Mouse (Mus musculus) midbrain, embryonic 11.5 days (tissue): Measurements from ENCODE around the gene Lad1. TPM values are rescaled to one million over a fixed set of nuclear protein-coding genes. Genes with fewer than 3 reads are reported as not detected.

ENCODE experiments used
- ATAC-seq: fragments of 200-750 bp; cut with Nextera tagmentation; 2 replicates; pipeline ENCODE4 v1.8.0; 2017; ENCODE audit warnings: moderate TSS enrichment, moderate library complexity; ENCODE audit not compliant: low FRiP score
- DNase-seq: peaks from one replicate; pipeline ENCODE4 v3.0.0; 2015; ENCODE audit warnings: low spot score; ENCODE audit errors: missing footprints
- H3K27ac ChIP-seq: fragments of 300-500 bp; sonication (generic); 2 replicates; pipeline ENCODE4 v1.5.1; 2014; ENCODE audit warnings: low read depth, low read length
- H3K27me3 ChIP-seq: fragments of 300-500 bp; sonication (generic); 2 replicates; pipeline ENCODE4 v1.6.1; 2014; ENCODE audit warnings: mild to moderate bottlenecking, low read length, moderate library complexity, mixed read lengths; ENCODE audit not compliant: control insufficient read depth, insufficient read depth
- H3K36me3 ChIP-seq: fragments of 300-500 bp; sonication (generic); 2 replicates; pipeline ENCODE4 v1.6.1; 2014; ENCODE audit warnings: mild to moderate bottlenecking, low read length, moderate library complexity, mixed read lengths; ENCODE audit not compliant: control insufficient read depth, insufficient read depth
- H3K4me1 ChIP-seq: fragments of 300-500 bp; sonication (generic); 2 replicates; pipeline ENCODE4 v1.6.1; 2014; ENCODE audit warnings: low read length; ENCODE audit not compliant: control insufficient read depth, insufficient read depth
- H3K4me2 ChIP-seq: fragments of 300-500 bp; sonication (generic); 2 replicates; pipeline ENCODE4 v1.6.1; 2014; ENCODE audit warnings: mild to moderate bottlenecking, moderate library complexity
- H3K4me3 ChIP-seq: fragments of 300-500 bp; sonication (generic); 2 replicates; pipeline ENCODE4 v1.5.1; 2014; ENCODE audit warnings: low read depth, low read length
- H3K9ac ChIP-seq: fragments of 300-500 bp; sonication (generic); 2 replicates; pipeline ENCODE4 v1.6.1; 2014; ENCODE audit warnings: low read length
- H3K9me3 ChIP-seq: fragments of 300-500 bp; sonication (generic); 2 replicates; pipeline ENCODE4 v1.6.1; 2016; ENCODE audit warnings: low read length; ENCODE audit not compliant: control insufficient read depth
- WGBS: fragments of 180-500 bp; shearing (Covaris S2); extraction: QIAGEN DNeasy Blood & Tissue Kit; methylation state at CpG from one replicate; pipeline ENCODE4 v1.1.7; 2014; 5-methylcytosine and 5-hydroxymethylcytosine counted together
- polyA plus RNA-seq: library from polyadenylated mRNA; unstranded; fragments of >200 nt; fragmentation: Nextera tagmentation; extraction: Ambion mirVana; gene quantifications from 2 replicates; pipeline ENCODE4 v1.2.1, GENCODE M21; 2014

The Lad1 gene
- polyA plus RNA-seq, 1 experiment from 2014 or later, result 0.36 TPM

GRCm38 (mm10) chr1:135781220-135781619, 37.2 kb upstream of the Lad1 start:
- Histone ChIP-seq H3K4me2 (no peak overlapping the region), H3K9me3 (no peaks in the 10 kb centered on the region), H3K27ac (no peak overlapping the region), H3K9ac (peak overlapping the region; percentile 16; the same call in 1 of the 2 replicates), H3K4me3 (no peak overlapping the region), H3K36me3 (no peaks in the 10 kb centered on the region), H3K4me1 (peaks cover 14% of the 10 kb centered on the region), H3K27me3 (no peaks in the 10 kb centered on the region)
- peak; percentile 58; the same call in 1 of the 2 replicates for ATAC-seq
- peak; percentile 98 for DNase-seq
- 18% methylated on average over 13 of the region's 13 CpGs for WGBS

- ATAC-seq, result 0 out of 2 replicates have a peak, but pooled peaks have one; percentile 17
- Histone ChIP-seq H3K36me3 (no peaks in the 10 kb centered on the region), H3K4me1 (peaks cover 14% of the 10 kb centered on the region), H3K4me2 (no peak overlapping the region), H3K9me3 (no peaks in the 10 kb centered on the region), H3K27ac (no peak overlapping the region), H3K9ac (no peak overlapping the region), H3K4me3 (no peak overlapping the region), H3K27me3 (no peaks in the 10 kb centered on the region)
- DNase-seq, result no peak
- 32% methylated on average over 10 of the region's 10 CpGs for WGBS
These were observed 35.6 kb upstream of the Lad1 start for GRCm38 (mm10) chr1:135782816-135783215.

DNA sequence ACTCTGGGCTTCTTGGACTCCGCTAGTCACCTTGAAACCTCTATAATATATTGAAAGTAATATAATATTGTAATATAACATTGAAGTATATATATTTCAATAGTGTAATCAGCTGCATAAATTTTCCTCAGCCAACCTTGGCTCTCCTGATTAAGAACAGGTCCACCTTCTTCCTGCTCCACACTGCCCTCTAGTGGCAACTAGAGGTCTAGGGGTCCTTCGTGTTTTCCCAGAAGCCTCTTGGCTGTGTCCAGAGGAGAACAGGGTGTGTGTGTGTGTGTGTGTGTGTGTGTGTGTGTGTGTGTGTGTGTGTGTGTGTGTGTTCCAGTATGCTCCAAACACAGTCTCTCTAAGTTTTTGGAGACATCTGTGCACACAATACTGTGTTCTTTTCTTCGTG, 30.6 kb upstream of the Lad1 start:
- H3K4me1 ChIP-seq, result peaks cover 4% of the 10 kb centered on the region; the same call in 1 of the 2 replicates
- H3K4me3 ChIP-seq, result no peak overlapping the region
- no peaks in the 10 kb centered on the region for H3K27me3 ChIP-seq
- WGBS, result 47% methylated on average over 3 of the region's 3 CpGs
- no peak overlapping the region for H3K27ac ChIP-seq
- no peaks in the 10 kb centered on the region for H3K9me3 ChIP-seq
- DNase-seq (peak; percentile 94), ATAC-seq (peak; percentile 52; the same call in 1 of the 2 replicates)
- H3K9ac ChIP-seq, result no peak overlapping the region
- no peaks in the 10 kb centered on the region for H3K36me3 ChIP-seq
- H3K4me2 ChIP-seq, result no peak overlapping the region

- Histone ChIP-seq H3K9ac (no peak overlapping the region; the same call in 1 of the 2 replicates), H3K4me3 (no peak overlapping the region), H3K4me1 (peaks cover 4% of the 10 kb centered on the region), H3K27me3 (peaks cover 3% of the 10 kb centered on the region; the same call in 1 of the 2 replicates), H3K9me3 (no peaks in the 10 kb centered on the region), H3K4me2 (no peak overlapping the region), H3K36me3 (no peaks in the 10 kb centered on the region), H3K27ac (no peak overlapping the region)
- ATAC-seq, result no peak
- DNase-seq, result no peak
- 51% methylated on average over 10 of the region's 10 CpGs for WGBS
These were observed 29.7 kb upstream of the Lad1 start for GRCm38 (mm10) chr1:135788708-135789107.

DNA sequence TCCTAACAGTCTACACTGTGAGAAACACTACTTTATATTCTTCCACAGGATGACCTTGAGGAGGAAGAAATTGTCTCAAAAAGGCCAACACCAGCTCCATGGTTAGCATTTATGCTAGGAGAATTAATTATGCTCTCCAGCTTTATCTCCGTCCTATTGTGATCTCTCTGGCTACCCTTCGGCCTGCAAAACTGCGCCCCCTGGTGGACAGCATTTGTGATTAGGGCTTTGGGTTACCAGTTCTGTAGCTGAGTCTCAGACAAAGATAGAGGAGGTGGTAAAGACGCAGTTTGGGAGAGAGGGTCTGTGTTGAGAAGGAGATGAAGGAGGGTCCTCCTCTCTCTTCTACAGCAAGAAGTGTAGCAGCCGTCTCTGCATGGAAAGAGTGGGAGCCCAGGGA, 28.6 kb upstream of the Lad1 start:
- H3K4me3 ChIP-seq, result no peak overlapping the region
- ATAC-seq (0 out of 2 replicates have a peak, but pooled peaks have one; percentile 25), DNase-seq (peak; percentile 96)
- no peak overlapping the region for H3K9ac ChIP-seq
- no peak overlapping the region for H3K4me2 ChIP-seq
- WGBS, result 12% methylated on average over 5 of the region's 5 CpGs
- H3K4me1 ChIP-seq, result peaks cover 15% of the 10 kb centered on the region
- no peaks in the 10 kb centered on the region for H3K36me3 ChIP-seq
- H3K27ac ChIP-seq, result no peak overlapping the region
- no peaks in the 10 kb centered on the region for H3K9me3 ChIP-seq
- peaks cover 3% of the 10 kb centered on the region; the same call in 1 of the 2 replicates for H3K27me3 ChIP-seq

DNA sequence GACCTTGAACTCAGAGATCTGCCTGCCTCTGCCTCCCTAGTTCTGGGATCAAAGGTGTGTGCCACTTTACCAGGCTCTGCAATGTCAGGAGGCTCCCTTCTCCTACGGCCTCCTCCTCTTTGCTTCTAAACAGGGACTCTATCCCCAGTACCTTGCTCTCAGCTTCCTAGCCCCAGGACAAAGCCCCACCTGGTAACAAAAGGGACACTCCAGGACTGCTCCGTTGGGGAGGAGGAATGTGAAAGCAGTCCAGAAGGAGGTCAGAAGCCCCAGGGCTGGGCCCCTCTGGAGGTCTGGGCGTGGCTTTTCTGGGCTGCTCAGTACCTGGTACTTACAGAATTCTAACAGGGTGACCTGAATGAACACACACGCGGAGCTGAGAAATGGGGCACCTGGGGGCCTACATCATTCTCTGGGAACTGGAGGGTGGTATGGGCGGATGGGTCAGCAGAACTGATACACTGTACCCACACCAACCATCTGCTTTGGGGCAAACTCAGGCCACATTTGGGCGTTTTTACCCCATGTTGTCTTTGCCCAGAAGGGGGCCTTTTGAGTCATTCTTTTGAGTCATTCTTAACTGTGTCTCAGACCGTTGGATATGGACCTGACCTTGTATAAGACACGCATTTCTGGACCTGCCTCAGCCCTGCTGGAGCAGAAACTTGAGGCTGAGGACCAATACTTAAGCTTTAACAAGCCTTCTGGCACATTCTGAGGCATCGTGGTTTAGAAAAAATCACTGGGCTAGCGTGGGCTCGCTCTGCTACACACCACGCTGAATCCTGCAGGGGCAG, 26.1 kb upstream of the Lad1 start:
- DNase-seq, result no peak
- WGBS, result 62% methylated on average over 13 of the region's 13 CpGs
- Histone ChIP-seq H3K4me1 (peaks cover 18% of the 10 kb centered on the region), H3K27ac (no peak overlapping the region), H3K27me3 (peaks cover 3% of the 10 kb centered on the region; the same call in 1 of the 2 replicates), H3K36me3 (no peaks in the 10 kb centered on the region), H3K9ac (no peak overlapping the region), H3K4me3 (no peak overlapping the region), H3K4me2 (no peak overlapping the region), H3K9me3 (no peaks in the 10 kb centered on the region)
- no peak for ATAC-seq

- WGBS, result 16% methylated on average over 27 of the region's 27 CpGs
- peaks cover 3% of the 10 kb centered on the region; the same call in 1 of the 2 replicates for H3K27me3 ChIP-seq
- H3K4me3 ChIP-seq, result peak overlapping the region; percentile 15; the same call in 1 of the 2 replicates
- H3K36me3 ChIP-seq, result no peaks in the 10 kb centered on the region
- H3K27ac ChIP-seq, result no peak overlapping the region
- DNase-seq, result peak; percentile 94
- H3K9ac ChIP-seq, result peak overlapping the region; percentile 54
- H3K4me1 ChIP-seq, result peaks cover 18% of the 10 kb centered on the region
- H3K4me2 ChIP-seq, result peak overlapping the region; percentile 42
- ATAC-seq, result 0 out of 2 replicates have a peak, but pooled peaks have one; percentile 20
- H3K9me3 ChIP-seq, result no peaks in the 10 kb centered on the region
These were observed 24.8 kb upstream of the Lad1 start for GRCm38 (mm10) chr1:135793370-135794215.

- DNase-seq (peak; percentile 91), ATAC-seq (peak; percentile 83)
- WGBS, result 25% methylated on average over 20 of the region's 20 CpGs
- no peaks in the 10 kb centered on the region for H3K36me3 ChIP-seq
- peak overlapping the region; percentile 43; the same call in 1 of the 2 replicates for H3K9ac ChIP-seq
- peaks cover 3% of the 10 kb centered on the region; the same call in 1 of the 2 replicates for H3K27me3 ChIP-seq
- peak overlapping the region; percentile 42 for H3K4me2 ChIP-seq
- no peaks in the 10 kb centered on the region for H3K9me3 ChIP-seq
- H3K4me1 ChIP-seq, result peaks cover 18% of the 10 kb centered on the region
- peak overlapping the region; percentile 15; the same call in 1 of the 2 replicates for H3K4me3 ChIP-seq
- no peak overlapping the region for H3K27ac ChIP-seq
These were observed 23.9 kb upstream of the Lad1 start for GRCm38 (mm10) chr1:135794216-135795134.
